Mouse (Mus musculus) hematopoietic multipotent progenitor cell, adult 10-12 weeks (in vitro differentiated cells): ENCODE data around the gene Zfp119b. TPM values are rescaled to one million over a fixed set of nuclear protein-coding genes. Genes with fewer than 3 reads are reported as not detected.

Experiments used
- polyA plus RNA-seq: library from polyadenylated mRNA; stranded (reverse); fragments of >175 nt; gene quantifications from 2 replicates; pipeline ENCODE4 v1.2.3, GENCODE M21; 2012; ENCODE audit warnings: low replicate concordance

Gene Zfp119b
- polyA plus RNA-seq = 0.41 and 0.72 TPM in 2 replicates

GRCm38 (mm10) chr17:55949400-55949799 is at the start of gene Zfp119b:
Zfp119b (minus strand) TSS chr17:55949500.

GRCm38 (mm10) chr17:55986030-55986961 is 37.0 kb upstream of the Zfp119b start, which contains the start of gene Fsd1:
Fsd1 (plus strand) TSS chr17:55986509.

GRCm38 (mm10) chr17:55969966-55970891 is 20.9 kb upstream of the Zfp119b start, which contains the start of gene Shd:
Shd (plus strand) TSS chr17:55970467.

GRCm38 (mm10) chr17:55958918-55959728 is 9.8 kb upstream of the Zfp119b start, which contains the start of gene Yju2:
Yju2 (plus strand) TSS chr17:55959099.

GRCm38 (mm10) chr17:55952447-55953027 is 3.2 kb upstream of the Zfp119b start, which contains the start of gene Ebi3:
Ebi3 (plus strand) TSS chr17:55952640.

Other genes starting within 250 kb of the Zfp119b start
- 0.93 and 1.1 TPM in 2 replicates for gene Pot1b, start 236.9 kb downstream of the Zfp119b start, polyA plus RNA-seq
- gene Adgre4, start 199.5 kb downstream of the Zfp119b start, polyA plus RNA-seq = 1.6 and 4.5 TPM in 2 replicates
- 0.42 and 0.67 TPM in 2 replicates for gene Zfp119a, start 70.6 kb downstream of the Zfp119b start, polyA plus RNA-seq
- gene Zfp959, start 57.4 kb downstream of the Zfp119b start, polyA plus RNA-seq = 0.43 and 2.5 TPM in 2 replicates
- gene Ebi3, start 3.1 kb upstream of the Zfp119b start, polyA plus RNA-seq = 52.3 and 96.9 TPM in 2 replicates
- 20.3 and 42.1 TPM in 2 replicates for gene Yju2, start 9.6 kb upstream of the Zfp119b start, polyA plus RNA-seq
- 0.58 and 0.65 TPM in 2 replicates for gene Shd, start 21.0 kb upstream of the Zfp119b start, polyA plus RNA-seq
- gene Fsd1, start 37.0 kb upstream of the Zfp119b start, polyA plus RNA-seq = not detected in 2 replicates
- gene Stap2, start 56.1 kb upstream of the Zfp119b start, polyA plus RNA-seq = 1.2 and 1.3 TPM in 2 replicates
- 88.2 and 117 TPM in 2 replicates for gene Mpnd, start 56.2 kb upstream of the Zfp119b start, polyA plus RNA-seq
- 89.2 and 144 TPM in 2 replicates for gene Sh3gl1, start 87.1 kb upstream of the Zfp119b start, polyA plus RNA-seq
- gene Chaf1a, start 90.9 kb upstream of the Zfp119b start, polyA plus RNA-seq = 6.0 and 15.6 TPM in 2 replicates
- 73.8 and 75.4 TPM in 2 replicates for gene Ubxn6, start 125.5 kb upstream of the Zfp119b start, polyA plus RNA-seq
- 101 and 241 TPM in 2 replicates for gene Hdgfl2, start 130.1 kb upstream of the Zfp119b start, polyA plus RNA-seq
- not detected in 2 replicates for gene Plin4, start 160.3 kb upstream of the Zfp119b start, polyA plus RNA-seq
- gene Plin5, start 168.1 kb upstream of the Zfp119b start, polyA plus RNA-seq = 0.72 TPM in 1 of 2 replicates, not detected in the other
- gene Lrg1, start 172.5 kb upstream of the Zfp119b start, polyA plus RNA-seq = 23.7 and 144 TPM in 2 replicates
- gene Sema6b, start 190.8 kb upstream of the Zfp119b start, polyA plus RNA-seq = 4.6 and 13.7 TPM in 2 replicates
- gene Tnfaip8l1, start 213.0 kb upstream of the Zfp119b start, polyA plus RNA-seq = 3.4 and 4.4 TPM in 2 replicates
- 15.4 and 25.6 TPM in 2 replicates for gene Mydgf, start 234.4 kb upstream of the Zfp119b start, polyA plus RNA-seq